Mouse (Mus musculus) lung, postnatal 0 days (tissue): ENCODE results near the gene Slc25a4.

Source experiments
- CTCF ChIP-seq: IDR thresholded peaks from 2 replicates; pipeline ENCODE4 v1.5.1; 2016; ENCODE audit warnings: antibody characterized with exemption, mild to moderate bottlenecking
- EP300 ChIP-seq: IDR thresholded peaks from 2 replicates; pipeline ENCODE4 v1.6.1; 2016; ENCODE audit warnings: antibody characterized with exemption, mild to moderate bottlenecking, control low read depth

DNA sequence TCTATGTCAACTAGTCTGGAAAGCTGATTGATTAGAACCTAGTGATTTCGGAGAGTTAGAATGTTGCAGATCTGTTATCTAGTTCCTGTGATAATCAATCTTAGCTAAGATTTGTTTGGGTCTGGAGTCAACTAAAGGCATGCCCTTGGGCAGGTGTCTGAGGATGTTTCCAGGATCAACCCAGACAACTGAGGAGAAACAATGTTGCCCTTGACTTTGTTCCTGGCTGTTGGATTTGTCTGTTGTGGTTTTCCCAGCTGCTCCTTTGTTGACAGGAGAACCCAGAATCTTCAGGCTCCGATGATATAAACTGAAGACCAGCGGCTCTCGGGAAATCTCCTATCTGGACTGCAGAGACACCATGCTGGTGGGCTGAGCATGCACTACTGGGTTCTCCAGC, 23.7 kb upstream of the Slc25a4 start:
- TF ChIP-seq CTCF (no peak), EP300 (no peak)
